Mouse (Mus musculus) stomach, embryonic 14.5 days (tissue): Measurements from ENCODE around the gene Tbc1d1. TPM values are rescaled to one million over a fixed set of nuclear protein-coding genes. Genes with fewer than 3 reads are reported as not detected.
A peak's percentile ranks its signal among the peaks of the same experiment; 100 is the strongest.

ENCODE experiments used
- ATAC-seq: fragments of 200-750 bp; cut with Nextera tagmentation; 2 replicates; pipeline ENCODE4 v1.8.0; 2017; ENCODE audit warnings: low read depth, moderate TSS enrichment; ENCODE audit not compliant: insufficient number of reproducible peaks, insufficient read depth, low FRiP score
- H3K27ac ChIP-seq: fragments of 300-500 bp; sonication (generic); 2 replicates; pipeline ENCODE4 v1.5.1; 2014; ENCODE audit warnings: mild to moderate bottlenecking, low read length, moderate library complexity, mixed read lengths
- H3K27me3 ChIP-seq: fragments of 300-500 bp; sonication (generic); 2 replicates; pipeline ENCODE4 v1.6.1; 2014; ENCODE audit warnings: low read length, control low read depth, mixed read lengths; ENCODE audit not compliant: control insufficient read depth, insufficient read depth
- H3K36me3 ChIP-seq: fragments of 300-500 bp; sonication (generic); 2 replicates; pipeline ENCODE4 v1.6.1; 2014; ENCODE audit warnings: mild to moderate bottlenecking, control low read depth, low read length, moderate library complexity, mixed read lengths; ENCODE audit not compliant: control insufficient read depth, insufficient read depth
- H3K4me1 ChIP-seq: fragments of 300-500 bp; sonication (generic); 2 replicates; pipeline ENCODE4 v1.6.1; 2014; ENCODE audit warnings: low read length, control low read depth, mixed read lengths; ENCODE audit not compliant: control insufficient read depth, insufficient read depth
- H3K4me2 ChIP-seq: fragments of 300-500 bp; sonication (generic); replicated peaks from 2 replicates; pipeline ENCODE4 v1.6.1; 2014; ENCODE audit warnings: low read depth, low read length, control low read depth
- H3K4me3 ChIP-seq: fragments of 300-500 bp; sonication (generic); 2 replicates; pipeline ENCODE4 v1.5.1; 2014; ENCODE audit warnings: low read depth, low read length, control low read depth
- H3K9ac ChIP-seq: fragments of 300-500 bp; sonication (generic); replicated peaks from 2 replicates; pipeline ENCODE4 v1.6.1; 2014; ENCODE audit warnings: low read depth, mild to moderate bottlenecking, control low read depth, low read length, moderate library complexity, mixed read lengths
- H3K9me3 ChIP-seq: fragments of 300-500 bp; sonication (generic); 2 replicates; pipeline ENCODE4 v1.6.1; 2016; ENCODE audit warnings: low read depth, low read length, control low read depth; ENCODE audit not compliant: control insufficient read depth
- WGBS: fragments of 180-500 bp; shearing (Covaris S2); extraction: QIAGEN DNeasy Blood & Tissue Kit; methylation state at CpG from one replicate; pipeline ENCODE4 v1.1.7; 2014; 5-methylcytosine and 5-hydroxymethylcytosine counted together
- polyA plus RNA-seq: library from polyadenylated mRNA; unstranded; fragments of >200 nt; fragmentation: Nextera tagmentation; extraction: Ambion mirVana; gene quantifications from 2 replicates; pipeline ENCODE4 v1.2.1, GENCODE M21; 2014

Gene Tbc1d1
- polyA plus RNA-seq, 1 experiment from 2014 or later = 37.2 TPM

GRCm38 (mm10) chr5:64157926-64158325 lies 1.8 kb downstream of the Tbc1d1 start:
- H3K4me3 ChIP-seq = no peak overlapping the region

GRCm38 (mm10) chr5:64158501-64158900 lies 2.4 kb downstream of the Tbc1d1 start:
- peak overlapping the region; percentile 99; the same call in 1 of the 2 replicates for H3K4me2 ChIP-seq
- no peak for ATAC-seq
- no peaks in the 10 kb centered on the region for H3K36me3 ChIP-seq
- H3K4me1 ChIP-seq = peaks cover 7% of the 10 kb centered on the region; the same call in 1 of the 2 replicates
- 47% methylated on average over 4 of the region's 4 CpGs for WGBS
- H3K27me3 ChIP-seq = 0 out of 2 replicates have a peak, but pooled peaks cover 3% of the 10 kb centered on the region
- no peak overlapping the region for H3K27ac ChIP-seq
- H3K9ac ChIP-seq = no peak overlapping the region
- no peaks in the 10 kb centered on the region for H3K9me3 ChIP-seq
- H3K4me3 ChIP-seq = no peak overlapping the region

More at GRCm38 (mm10) chr5:64157926-64158325, 1.8 kb downstream of the Tbc1d1 start:
- Histone ChIP-seq H3K4me1 (peaks cover 7% of the 10 kb centered on the region; the same call in 1 of the 2 replicates), H3K9ac (no peak overlapping the region), H3K36me3 (no peaks in the 10 kb centered on the region), H3K27ac (0 out of 2 replicates have a peak overlapping the region, but pooled peaks have one; percentile 33), H3K27me3 (0 out of 2 replicates have a peak, but pooled peaks cover 3% of the 10 kb centered on the region), H3K9me3 (no peaks in the 10 kb centered on the region), H3K4me2 (no peak overlapping the region)
- WGBS = 53% methylated on average over 1 of the region's 1 CpGs
- no peak for ATAC-seq

GRCm38 (mm10) chr5:64159065-64159780 lies 3.1 kb downstream of the Tbc1d1 start:
- H3K9me3 ChIP-seq = no peaks in the 10 kb centered on the region
- peak overlapping the region; percentile 99 for H3K4me2 ChIP-seq
- peaks cover 7% of the 10 kb centered on the region; the same call in 1 of the 2 replicates for H3K4me1 ChIP-seq
- WGBS = 1% methylated on average over 39 of the region's 39 CpGs
- H3K4me3 ChIP-seq = peak overlapping the region; percentile 70
- no peaks in the 10 kb centered on the region for H3K36me3 ChIP-seq
- no peak for ATAC-seq
- peak overlapping the region; percentile 71 for H3K9ac ChIP-seq
- 0 out of 2 replicates have a peak, but pooled peaks cover 3% of the 10 kb centered on the region for H3K27me3 ChIP-seq
- peak overlapping the region; percentile 30; the same call in 1 of the 2 replicates for H3K27ac ChIP-seq

GRCm38 (mm10) chr5:64159781-64160704 lies 3.9 kb downstream of the Tbc1d1 start:
- no peaks in the 10 kb centered on the region for H3K36me3 ChIP-seq
- WGBS = under 1% methylated on average over 58 of the region's 63 CpGs
- ATAC-seq = peak; percentile 65
- peak overlapping the region; percentile 71 for H3K9ac ChIP-seq
- H3K9me3 ChIP-seq = no peaks in the 10 kb centered on the region
- 0 out of 2 replicates have a peak, but pooled peaks cover 3% of the 10 kb centered on the region for H3K27me3 ChIP-seq
- peak overlapping the region; percentile 70 for H3K4me3 ChIP-seq
- H3K4me2 ChIP-seq = peak overlapping the region; percentile 99
- H3K4me1 ChIP-seq = peaks cover 7% of the 10 kb centered on the region; the same call in 1 of the 2 replicates
- peak overlapping the region; percentile 30; the same call in 1 of the 2 replicates for H3K27ac ChIP-seq

- peaks cover 7% of the 10 kb centered on the region; the same call in 1 of the 2 replicates for H3K4me1 ChIP-seq
- H3K4me3 ChIP-seq = peak overlapping the region; percentile 70
- H3K27me3 ChIP-seq = 0 out of 2 replicates have a peak, but pooled peaks cover 3% of the 10 kb centered on the region
- WGBS = 1% methylated on average over 23 of the region's 23 CpGs
- no peak overlapping the region for H3K27ac ChIP-seq
- peak overlapping the region; percentile 99 for H3K4me2 ChIP-seq
- ATAC-seq = peak; percentile 16; the same call in 1 of the 2 replicates
- H3K36me3 ChIP-seq = no peaks in the 10 kb centered on the region
- H3K9ac ChIP-seq = peak overlapping the region; percentile 71; the same call in 1 of the 2 replicates
- no peaks in the 10 kb centered on the region for H3K9me3 ChIP-seq
Observed at GRCm38 (mm10) chr5:64160705-64161391, 4.7 kb downstream of the Tbc1d1 start.

- Histone ChIP-seq H3K4me3 (no peak overlapping the region), H3K4me2 (peak overlapping the region; percentile 99; the same call in 1 of the 2 replicates), H3K27ac (no peak overlapping the region), H3K9me3 (no peaks in the 10 kb centered on the region), H3K9ac (no peak overlapping the region), H3K36me3 (no peaks in the 10 kb centered on the region), H3K4me1 (peaks cover 3% of the 10 kb centered on the region; the same call in 1 of the 2 replicates), H3K27me3 (0 out of 2 replicates have a peak, but pooled peaks cover 3% of the 10 kb centered on the region)
- WGBS = 72% methylated on average over 3 of the region's 3 CpGs
- no peak for ATAC-seq
Observed at GRCm38 (mm10) chr5:64161917-64162316, 5.8 kb downstream of the Tbc1d1 start.

GRCm38 (mm10) chr5:64162582-64162981 lies 6.5 kb downstream of the Tbc1d1 start:
- WGBS = 88% methylated on average over 5 of the region's 5 CpGs
- H3K9me3 ChIP-seq = no peaks in the 10 kb centered on the region
- no peak overlapping the region for H3K4me3 ChIP-seq
- no peak overlapping the region for H3K27ac ChIP-seq
- 0 out of 2 replicates have a peak, but pooled peaks cover 3% of the 10 kb centered on the region for H3K27me3 ChIP-seq
- peaks cover 3% of the 10 kb centered on the region; the same call in 1 of the 2 replicates for H3K4me1 ChIP-seq
- no peak overlapping the region for H3K9ac ChIP-seq
- no peak overlapping the region for H3K4me2 ChIP-seq
- ATAC-seq = no peak
- H3K36me3 ChIP-seq = no peaks in the 10 kb centered on the region
